Mouse (Mus musculus) hematopoietic stem cell, adult 5-6 weeks (primary cell): ENCODE measurements around the gene B9d1. TPM values are rescaled to one million over a fixed set of nuclear protein-coding genes. Genes with fewer than 3 reads are reported as not detected.

ENCODE experiments used
- ATAC-seq, 2 experiments: fragments of 125-278 bp in 1 of 2; replicated peaks in 1 of 2; 2 replicates each; pipeline ENCODE4 v1.8.0; 2016 to 2017; ENCODE audit warnings: inconsistent platforms in 2 of 2, mild to moderate bottlenecking in 2 of 2, moderate number of reproducible peaks in 2 of 2, low read depth in 1 of 2, moderate TSS enrichment in 1 of 2; ENCODE audit not compliant: low FRiP score in 2 of 2, poor library complexity in 2 of 2, severe bottlenecking in 2 of 2, insufficient read depth in 1 of 2, low TSS enrichment in 1 of 2
- total RNA-seq: library from RNA; stranded (forward); fragments of 172-1452, 232-1000 nt; gene quantifications from 2 replicates; pipeline ENCODE4 v1.2.3, GENCODE M21; 2017

The B9d1 gene
- total RNA-seq, 1 experiment from 2014 or later, result 4.4 TPM

DNA sequence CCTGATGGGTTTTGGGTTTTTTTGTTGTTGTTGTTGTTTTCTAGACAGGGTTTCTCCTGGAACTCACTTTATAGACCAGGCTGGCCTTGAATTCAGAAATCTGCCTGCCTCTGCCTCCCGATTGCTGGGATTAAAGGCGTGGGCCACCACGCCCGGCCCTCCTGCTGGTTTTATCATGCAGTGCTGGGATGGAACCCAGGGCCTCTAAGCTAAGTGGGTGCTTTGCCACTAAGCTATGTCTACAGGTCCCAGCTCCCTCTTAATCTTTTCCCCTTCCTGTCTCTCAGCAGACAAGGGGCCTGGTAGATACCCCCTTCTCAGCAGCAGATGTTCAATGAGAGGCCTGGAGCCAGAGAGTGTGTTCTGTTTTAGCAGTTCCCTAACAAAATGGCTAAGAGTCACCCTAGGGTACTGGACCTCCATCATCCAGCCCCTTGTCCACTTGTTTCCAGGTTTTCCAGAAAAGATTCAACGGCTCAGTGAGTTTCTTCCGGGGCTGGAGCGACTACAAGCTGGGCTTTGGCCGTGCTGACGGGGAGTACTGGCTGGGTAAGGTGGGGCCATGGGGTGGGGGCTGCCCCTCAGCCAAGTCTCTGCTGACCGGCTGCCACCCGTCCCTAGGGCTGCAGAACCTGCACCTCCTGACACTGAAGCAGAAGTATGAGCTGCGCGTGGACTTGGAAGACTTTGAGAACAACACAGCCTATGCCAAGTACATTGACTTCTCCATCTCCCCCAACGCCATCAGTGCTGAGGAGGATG lies 18.3 kb upstream of the B9d1 start:
- ATAC-seq, result no peak

DNA sequence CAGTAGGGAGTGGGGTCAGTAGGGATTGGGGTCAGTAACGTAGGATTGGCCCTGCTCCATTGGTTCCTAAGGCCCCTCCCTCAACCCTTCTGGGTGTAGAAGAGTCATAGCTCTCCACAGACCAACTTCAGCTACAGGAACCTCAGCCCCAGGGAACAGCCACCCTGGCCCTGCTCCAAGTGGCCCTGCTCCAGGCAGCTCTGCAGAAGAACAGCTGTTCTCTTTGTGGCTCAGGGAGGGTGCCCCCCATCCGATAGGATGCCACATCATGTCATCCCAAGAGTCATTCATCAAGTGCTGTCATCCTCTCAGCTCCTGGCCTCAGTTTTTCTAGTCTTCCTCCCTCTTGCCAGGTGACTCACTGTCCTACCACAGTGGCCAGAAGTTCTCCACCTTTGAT lies 17.5 kb upstream of the B9d1 start:
- no peak for ATAC-seq

DNA sequence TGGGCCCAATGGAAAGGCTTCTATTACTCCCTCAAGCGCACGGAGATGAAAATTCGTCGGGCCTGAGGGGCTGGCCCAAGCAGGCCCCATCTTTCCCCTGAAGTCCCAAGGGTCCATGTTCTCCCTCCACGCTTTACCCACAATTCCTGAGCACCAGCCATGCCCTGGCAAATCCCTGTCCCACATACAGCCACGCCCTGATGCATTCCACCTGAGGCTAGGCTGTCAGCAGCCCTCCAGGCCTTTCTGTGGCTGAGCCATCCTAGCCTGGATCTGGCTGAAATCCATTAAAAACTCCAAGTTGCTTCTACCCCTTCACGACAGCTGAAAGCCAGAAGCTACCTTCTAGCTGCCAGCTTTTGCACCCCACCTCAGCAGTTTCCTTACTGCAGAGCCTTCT lies 17.0 kb upstream of the B9d1 start:
- ATAC-seq, result no peak

DNA sequence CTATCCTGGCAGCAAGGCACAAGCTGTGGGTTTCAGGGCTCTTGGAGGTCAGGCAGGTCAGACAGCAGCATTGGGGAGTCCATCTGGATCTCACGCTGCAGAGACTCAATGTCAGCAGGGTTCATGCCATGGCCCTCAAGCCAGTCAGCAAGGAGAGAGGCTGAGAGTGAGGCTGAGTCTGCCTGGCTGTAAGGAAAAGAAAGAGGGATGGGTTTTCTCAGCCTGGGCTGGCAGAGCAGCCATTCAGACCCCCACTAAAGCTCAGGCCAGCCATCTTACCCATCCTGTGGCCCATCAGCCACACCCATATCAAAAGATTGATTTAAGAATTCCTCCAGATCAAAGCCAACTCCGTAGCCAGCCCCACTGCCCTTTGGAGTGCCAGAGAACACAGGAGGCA lies 15.9 kb upstream of the B9d1 start:
- ATAC-seq, result no peak

DNA sequence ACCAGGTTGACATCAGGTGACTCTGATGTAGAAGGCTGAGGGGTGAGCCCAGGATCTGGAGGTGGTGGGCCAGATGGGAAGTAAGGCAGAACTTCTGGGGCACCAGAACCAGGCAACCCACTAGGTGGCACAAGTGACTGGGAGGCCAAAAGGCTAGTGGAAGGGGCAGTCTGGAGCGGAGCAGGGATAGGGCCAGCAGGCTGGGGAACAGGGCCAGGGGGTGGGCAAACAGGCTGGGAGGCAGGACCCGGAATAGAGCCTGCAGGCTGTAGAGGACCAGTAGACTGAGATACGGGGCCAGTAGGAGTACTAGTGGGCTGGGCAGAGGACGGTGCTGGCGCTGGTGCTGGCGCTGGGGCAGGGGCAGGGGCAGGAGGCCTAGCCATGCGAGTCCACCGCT lies 15.1 kb upstream of the B9d1 start:
- ATAC-seq, result no peak

DNA sequence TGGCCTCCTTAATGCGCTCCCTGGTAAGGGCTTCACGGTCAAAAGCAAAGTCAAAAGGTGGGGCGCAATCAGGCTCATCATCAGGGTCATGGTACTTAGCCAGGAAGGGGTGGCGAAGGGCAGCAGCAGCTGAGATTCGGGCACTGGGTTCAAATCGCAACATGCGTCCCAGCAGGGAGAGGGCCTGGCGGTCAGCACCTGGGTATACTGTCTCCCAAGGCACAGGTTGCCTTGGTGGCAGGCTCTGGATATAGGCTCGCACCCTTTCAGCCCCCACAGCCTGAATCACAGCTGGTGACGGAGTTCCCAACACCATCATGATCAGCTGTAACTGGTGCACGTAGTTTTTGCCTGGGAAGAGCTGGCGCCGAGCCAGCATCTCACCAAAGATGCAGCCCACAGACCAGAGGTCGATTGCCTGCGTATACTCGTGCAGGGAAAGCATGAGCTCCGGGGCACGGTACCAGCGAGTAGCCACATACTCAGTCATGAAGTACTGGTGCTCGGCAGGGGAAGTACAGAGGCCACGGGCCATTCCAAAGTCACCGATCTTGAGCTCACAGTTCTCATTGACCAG lies 13.9 kb upstream of the B9d1 start:
- ATAC-seq, result no peak

DNA sequence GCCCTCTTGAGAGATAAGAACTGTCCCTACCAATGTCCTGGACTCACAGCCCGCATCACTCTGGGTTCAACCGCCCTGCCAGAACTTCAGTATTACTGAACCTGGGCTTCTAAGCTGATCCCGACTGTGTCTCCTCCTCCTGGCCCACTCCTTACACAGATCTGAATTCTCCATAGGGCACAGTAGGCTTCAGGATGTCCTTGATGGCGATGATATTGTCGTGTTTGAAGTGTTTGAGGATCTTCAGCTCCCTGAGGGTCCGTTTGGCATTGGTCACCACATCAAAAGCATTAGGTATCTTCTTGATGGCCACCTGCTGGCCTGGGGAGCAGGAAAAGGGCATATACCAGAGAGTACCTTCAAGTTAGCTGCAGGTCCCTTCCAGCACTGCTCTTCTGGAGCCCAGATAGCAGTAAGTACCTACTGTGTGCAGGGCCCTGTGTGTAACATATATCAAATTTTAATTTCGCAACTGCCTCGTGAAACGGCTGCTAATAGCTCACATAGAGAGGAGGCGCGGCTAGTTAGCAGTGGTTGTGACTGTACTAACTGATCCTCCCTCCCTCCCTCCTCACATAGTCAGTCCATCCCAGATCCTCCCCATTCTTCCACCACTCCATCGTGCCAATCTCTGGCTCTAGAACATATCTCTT lies 12.1 kb upstream of the B9d1 start:
- ATAC-seq, result no peak

DNA sequence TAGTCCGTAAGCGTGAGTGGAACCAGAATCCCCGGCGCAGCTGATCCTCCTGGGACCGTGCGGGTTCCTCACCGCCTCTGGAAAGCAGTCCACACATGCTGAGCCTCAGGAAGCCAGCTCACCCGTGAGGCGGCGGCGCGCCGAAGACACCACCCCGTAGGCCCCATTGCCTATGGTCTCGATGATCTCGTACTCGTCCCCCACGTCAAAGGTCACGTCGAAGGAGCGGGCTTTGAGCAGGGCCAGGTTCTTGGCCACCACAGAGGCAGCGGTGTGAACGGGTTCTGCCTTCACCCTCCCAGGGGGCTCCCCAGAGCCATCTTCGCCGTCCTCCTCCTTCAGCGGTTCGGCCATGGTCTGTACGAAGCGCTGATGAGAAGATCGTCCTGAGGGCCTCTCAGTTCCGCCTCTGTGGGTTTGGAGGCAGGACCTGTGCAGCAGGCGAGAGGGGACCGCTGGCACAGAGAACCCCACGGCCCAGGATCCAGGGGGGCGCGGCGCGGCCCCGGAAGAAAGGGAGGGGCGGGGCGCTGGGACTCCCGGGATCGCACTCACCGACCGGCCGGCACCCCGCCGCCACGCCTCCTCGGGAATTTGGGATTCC lies 11.3 kb upstream of the B9d1 start:
- peak; percentile 18 to 59; a peak in 3 of 4 replicates for ATAC-seq

DNA sequence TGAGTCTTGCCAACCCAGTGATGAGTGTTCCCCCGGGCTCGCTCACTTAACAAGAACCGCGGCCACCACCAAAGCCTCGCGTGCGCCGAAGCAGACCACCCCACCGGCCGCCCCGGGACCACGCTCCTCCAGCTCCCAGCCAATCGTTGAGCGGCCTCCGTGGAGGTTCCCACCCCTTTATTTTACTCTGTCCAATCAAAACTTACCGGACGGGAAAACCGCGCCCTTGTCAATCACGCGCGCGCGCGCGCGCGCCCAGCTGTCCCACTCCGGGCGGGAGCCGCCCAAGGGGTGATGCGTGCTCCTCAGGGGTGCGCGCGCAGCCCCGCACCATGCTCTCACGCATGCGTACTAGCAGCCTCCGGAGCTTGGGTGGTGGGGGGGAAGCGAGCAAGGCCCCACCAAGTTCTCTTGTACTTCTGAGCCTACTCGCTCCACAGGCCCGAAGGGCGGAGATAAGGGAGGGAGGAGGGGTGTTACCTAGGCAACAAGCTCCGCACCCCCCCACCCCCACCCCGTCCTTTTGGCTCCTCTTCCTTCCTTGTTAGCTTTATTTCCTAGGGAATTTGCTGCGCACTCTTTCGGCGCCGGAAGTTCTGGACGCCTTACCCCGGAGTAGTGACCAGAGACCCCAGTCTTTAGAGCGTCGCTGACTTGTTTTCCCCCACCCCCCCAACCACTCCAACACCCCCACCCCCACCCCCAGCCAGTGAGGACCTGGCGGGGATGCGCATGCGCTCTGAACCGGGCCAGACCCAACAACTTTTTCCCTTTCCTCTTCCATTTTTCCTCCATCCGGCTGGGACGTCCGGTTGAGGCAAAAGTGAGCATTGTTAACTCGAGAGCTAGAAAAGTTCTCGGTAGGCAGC lies 10.6 kb upstream of the B9d1 start, which contains the start of gene Mapk7:
Gene Mapk7, minus strand, starts transcription at position 278 of the 869 bp plus-strand sequence.
- ATAC-seq, result peak; percentile 79 to 87

DNA sequence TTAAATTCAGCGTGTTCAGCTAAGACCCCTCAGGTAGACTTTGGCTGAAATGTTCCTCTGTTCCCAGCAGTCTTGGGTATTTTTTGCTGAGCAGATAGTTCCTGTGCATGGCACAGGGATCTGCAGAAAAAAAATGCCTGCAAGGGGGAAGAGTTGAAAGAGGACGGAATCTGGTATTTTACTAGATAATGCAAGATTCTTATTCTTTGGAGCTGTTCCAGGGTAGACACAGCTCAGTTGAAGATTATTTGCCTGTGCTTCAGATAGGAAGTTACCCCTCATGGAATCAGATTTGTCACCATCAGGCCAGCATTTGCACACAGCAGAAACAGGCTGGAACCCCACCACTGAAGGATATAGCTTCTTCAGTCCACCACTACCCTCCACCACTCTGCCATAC lies 9.4 kb upstream of the B9d1 start:
- no peak for ATAC-seq

DNA sequence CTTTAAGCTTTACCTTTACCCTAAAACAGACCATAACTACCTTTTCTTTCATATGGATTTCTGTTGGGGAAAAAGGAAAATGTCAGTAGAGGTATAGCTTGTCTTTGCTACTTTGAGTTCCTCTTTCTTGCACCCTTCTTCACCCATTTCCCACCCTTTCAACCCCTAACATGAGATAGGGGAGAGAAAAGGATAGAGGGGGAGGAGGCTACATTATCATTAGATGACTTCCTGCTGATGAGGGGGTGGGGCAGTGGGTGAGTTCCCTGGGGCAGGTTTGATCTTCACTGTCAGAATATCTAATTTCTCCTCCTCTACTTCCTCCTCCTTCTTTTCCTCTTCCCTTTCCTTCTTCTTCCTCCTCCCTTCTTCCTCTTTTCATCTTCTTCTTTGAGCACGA lies 7.5 kb upstream of the B9d1 start:
- no peak for ATAC-seq

DNA sequence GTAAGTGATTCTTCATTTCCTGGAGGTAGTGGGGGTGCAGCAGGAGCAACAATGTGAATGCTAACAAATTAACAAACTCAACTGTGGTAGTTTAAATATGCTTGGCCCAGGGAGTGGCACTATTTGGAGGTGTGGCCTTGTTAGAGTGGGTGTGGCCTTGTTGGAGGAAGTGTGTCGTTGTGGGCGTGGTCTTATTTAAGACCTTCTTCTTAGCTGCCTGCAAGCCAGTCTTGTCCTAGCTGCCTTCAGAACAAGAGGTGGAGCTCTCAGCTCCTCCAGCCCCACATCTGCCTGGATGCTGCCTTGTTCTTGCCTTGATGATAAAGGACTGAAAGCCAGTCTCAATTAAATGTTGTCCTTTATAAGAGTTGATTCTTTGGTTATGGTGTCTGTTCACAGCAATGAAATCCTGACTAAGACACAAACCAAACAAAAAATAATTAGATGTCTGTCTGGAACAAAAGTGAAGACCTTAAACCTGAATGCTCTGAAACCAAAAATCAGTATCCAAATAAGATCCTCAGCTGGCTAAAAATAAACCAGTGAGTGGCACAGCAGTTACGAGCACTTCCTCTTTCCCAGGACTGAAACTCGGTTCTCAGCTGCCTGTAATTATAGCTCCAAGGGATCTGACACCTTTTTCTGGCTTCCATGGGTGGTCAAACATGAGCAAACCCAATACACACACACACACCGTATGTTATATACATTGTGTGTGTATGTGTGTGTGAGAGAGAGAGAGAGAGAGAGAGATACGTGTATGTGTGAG lies 6.0 kb upstream of the B9d1 start:
- ATAC-seq, result no peak

DNA sequence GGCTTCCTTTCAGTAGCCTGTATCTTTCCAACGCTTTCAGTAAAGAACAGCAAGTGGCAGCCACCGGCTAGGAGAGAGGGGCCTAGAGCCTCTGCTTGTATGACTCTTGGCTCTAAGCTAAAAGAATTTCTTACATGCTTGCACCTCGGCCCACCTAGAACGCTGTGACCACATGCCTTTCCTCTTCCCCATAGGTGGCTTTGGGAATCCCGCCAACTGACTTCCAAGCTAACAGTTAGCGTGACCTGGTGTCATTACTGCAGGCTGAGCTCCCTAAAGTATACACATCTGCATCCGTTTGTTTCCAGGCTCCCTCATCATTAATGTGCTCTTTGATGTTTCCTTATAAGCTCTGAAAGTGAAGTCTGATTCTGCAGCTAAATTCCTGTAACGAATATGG lies 1.0 kb upstream of the B9d1 start:
- ATAC-seq, result no peak

DNA sequence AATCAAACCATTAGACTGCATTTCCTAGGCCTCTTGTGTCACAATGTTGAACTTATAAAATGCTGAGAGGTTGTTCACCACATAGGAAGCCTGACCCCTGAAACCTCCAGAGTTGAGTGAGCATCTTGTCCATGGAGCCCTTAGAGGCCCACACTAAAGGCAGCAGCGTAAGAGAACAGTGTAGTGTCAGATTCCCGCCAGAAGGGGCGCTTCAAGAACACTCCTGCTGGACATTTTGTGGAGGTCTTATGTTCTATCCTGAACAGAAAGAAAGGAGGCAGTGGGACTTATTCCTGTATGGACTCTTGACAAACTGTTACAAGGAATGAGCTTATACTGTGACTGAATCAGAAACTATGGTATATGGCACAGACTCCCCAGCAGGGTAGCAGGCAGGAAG lies 10.0 kb downstream of the B9d1 start:
- ATAC-seq, result 0 out of 4 replicates have a peak, but pooled peaks of 1 of the 2 experiments have one; percentile 22

DNA sequence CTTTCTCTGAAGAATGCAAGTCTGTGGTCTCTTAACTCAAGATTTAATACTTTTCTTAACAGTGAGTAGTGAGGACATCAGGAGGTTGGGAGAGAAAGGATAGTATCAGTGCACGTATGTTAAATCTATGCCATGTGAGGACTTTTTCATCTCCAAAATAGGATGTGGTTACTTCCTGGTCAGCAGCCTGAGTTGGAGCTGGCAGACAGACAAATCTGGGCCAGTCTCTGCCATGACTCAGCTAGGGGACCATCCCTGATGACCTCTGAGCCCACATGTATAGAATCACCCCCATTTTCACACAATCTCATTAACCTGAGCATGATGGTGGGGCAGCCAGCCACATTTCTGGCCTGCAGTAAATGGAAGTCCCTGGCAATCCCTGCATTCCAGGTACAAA lies 13.0 kb downstream of the B9d1 start:
- ATAC-seq, result no peak

DNA sequence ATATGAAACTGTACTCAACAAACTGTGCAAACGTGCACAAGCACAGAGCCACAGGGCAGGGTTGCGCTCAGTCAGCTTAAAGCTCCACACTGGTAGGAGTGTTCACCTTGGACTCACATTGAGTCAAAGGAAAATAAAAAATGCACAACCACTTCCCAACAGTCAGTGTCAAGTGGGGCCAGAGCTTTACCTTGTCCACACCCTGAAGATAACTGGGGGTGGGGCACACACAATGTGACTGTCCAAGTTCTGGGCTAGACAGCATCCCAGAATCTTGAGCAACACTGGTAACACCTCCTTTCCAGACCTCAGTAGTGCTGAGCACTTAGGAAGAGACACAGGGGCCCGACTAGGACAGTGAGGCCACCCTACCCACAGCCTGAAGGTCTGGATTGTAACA lies 13.9 kb downstream of the B9d1 start:
- no peak for ATAC-seq
